Mouse (Mus musculus): ENCODE results near the gene Tcf3.

DNA sequence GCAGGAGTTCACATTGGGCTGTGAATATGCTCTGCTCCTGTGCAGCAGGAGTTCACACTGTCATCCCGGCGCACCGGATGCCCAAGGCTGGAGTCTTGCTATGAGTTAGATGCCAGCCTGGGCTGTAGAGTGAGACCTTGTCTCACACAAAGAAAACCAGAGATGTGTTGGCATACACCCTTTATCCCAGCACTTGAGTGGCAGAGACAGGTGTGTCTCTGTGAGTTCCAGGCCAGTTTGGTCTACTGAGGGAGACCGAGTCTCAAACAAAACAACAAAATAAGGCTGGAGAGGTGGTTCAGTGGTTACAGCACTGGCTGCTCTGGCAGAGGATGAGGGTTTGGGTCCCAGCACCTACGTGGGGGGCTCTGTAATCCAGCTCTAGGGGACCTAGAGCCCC, 45.1 kb upstream of the Tcf3 start:
- TF ChIP-seq GATA1 (IDR thresholded peaks at IDR 0.05; ENCODE audit: borderline replicate concordance, low read length) (no peak), FLI1 (IDR thresholded peaks at IDR 0.05; ENCODE audit: low read length) (no peak)
